Mouse (Mus musculus) liver, embryonic 14.5 days (tissue): ENCODE results near the gene Fbxo31.

ENCODE experiments used
- CTCF ChIP-seq: IDR thresholded peaks from 2 replicates; pipeline ENCODE4 v1.5.1; 2016; ENCODE audit warnings: antibody characterized with exemption, low read depth, control low read depth
- EP300 ChIP-seq: IDR thresholded peaks from 2 replicates; pipeline ENCODE4 v1.6.1; 2016; ENCODE audit warnings: antibody characterized with exemption, low read depth

DNA sequence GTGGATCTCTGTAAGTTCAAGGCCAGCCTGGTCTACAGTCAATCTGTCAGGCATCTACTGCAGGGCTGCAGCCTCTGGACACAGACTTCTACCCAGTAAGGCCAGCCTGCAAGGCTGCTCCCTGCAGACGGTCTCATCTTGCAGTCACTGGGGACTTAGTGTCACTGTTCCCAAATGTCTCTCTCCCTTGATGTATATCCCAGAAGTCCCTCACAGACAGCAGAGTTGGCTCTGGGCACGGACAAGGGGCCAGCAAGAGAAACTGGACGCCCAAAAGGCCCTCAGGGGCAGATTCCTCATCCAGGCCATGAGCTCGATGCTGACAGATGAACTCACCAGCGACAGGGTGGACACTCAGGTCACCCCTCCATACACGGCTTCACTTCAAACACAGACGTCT lies 6.5 kb downstream of the Fbxo31 start:
- TF ChIP-seq CTCF (no peak), EP300 (no peak)
